Mouse (Mus musculus) MN1 (cell line): ENCODE data around the gene Prrg2.

Experiments used
- DNase-seq: peaks from one replicate; pipeline ENCODE4 v3.0.0-alpha.2; 2016; ENCODE audit warnings: low spot score

Prrg2 gene

DNA sequence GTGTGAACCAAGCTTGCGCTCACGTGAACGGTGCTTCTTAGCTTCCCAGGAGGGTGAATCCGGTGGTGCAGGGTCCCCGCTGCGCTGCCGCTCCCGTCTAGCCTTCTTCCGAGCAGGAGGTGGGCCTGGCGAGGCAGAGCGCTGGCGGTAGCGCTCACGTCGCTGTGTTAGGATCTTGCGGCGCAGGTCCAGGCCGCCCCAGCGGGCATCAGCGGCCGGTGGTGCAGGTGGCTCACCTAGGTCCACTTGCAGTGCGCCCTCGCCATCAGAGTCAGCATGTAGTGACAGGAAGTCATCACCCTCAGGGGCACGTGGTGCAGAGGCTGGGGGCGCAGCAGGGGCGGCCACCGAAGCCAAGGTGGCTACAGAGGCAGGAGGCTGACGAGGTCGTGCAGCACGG lies 54.6 kb downstream of the Prrg2 start:
- no peak for DNase-seq

DNA sequence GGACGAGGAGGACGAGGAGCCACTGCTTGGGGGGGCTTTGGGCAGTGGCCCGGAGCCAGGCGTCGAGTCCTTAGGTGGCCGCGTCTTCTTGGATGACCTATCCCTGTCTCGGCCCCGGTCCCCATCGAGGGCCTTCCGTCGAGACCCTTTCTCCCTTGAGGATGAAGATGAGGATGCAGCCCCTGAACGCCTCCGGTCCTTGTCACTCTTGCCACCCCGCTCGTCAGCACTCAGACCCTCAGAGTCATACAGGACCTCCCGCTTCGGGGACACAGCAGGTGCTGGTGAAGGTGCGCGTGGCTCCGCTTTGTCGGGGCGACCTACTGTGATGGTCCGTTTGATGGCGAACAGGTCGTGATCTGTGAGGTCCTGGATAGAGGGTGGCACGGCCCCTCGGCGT lies 55.3 kb downstream of the Prrg2 start:
- DNase-seq: no peak

DNA sequence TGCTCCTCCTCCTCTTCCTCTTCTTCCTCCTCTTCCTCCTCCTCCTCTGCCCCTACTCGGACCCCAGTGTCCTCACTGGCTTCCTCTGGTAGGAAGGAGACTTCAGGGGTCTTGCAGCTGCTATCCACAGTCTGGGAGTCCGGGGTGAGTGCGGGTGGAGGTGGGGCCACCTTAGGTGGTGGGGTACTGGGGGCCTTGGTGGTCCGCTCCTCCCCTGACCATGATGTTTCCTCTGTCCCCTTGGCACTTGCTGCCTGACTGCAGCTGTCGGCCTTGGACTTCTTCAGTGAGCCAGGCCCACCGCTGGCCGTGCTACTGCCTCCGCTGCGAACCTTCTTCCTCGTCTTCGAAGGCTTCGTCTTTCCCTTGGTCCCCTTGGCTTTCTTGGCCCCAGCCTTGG lies 56.0 kb downstream of the Prrg2 start:
- DNase-seq: no peak

DNA sequence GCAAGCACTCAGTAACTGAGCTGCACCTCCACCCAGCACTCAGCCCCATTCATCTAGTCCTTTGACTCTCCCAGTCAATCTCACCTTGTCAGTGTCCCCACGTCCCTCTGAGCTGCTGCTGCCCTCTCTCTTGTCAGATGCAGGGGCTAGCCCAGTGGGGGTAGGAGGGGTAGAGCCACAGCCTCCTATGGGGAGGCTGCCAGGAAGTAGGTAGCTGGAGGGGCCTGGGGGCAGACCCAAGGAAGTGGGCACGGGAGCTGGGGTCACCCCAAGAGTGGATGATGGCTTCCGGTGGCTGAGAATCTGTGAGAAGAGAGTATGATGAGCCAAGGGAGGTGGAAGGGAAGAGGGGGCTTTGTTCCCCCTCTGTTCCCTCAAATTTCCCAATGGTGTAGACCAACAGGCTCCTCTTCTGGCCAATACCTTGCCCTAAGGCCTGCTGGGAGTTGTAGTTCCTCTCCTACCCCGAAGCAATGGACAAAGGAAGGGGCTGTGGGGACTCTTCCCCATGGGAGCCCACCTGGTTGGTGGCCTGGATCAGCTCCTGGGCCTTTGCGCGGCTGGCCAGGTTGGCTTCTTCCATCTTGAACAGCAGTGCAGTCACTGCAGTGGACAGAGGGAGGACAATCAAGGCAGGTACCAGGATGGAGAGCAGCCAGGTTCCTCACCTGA lies 57.0 kb downstream of the Prrg2 start:
- no peak for DNase-seq

DNA sequence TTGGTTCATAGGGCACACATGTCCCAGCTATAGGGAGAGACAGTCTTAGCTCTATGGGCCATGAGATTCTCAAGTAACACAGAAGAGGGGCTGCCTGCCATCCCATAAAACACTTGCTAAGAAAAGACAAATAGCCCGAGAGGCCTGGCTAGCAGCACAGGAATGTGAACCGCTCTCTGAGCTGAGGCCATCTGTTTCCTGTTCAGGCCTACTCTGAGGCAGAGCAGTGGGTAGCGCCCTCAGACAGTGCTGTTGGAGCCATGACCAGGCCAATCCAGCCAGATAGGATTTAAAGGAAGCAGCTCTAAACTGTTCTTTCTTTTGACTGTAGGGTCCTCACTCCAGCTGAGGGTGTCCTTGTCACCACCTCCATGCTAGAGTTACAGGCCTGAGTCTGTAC lies 57.9 kb downstream of the Prrg2 start:
- no peak for DNase-seq
